Mouse (Mus musculus) embryo, embryonic 10.5 days (tissue): ENCODE data around the gene Batf.
A peak's percentile ranks its signal among the peaks of the same experiment; 100 is the strongest.
"Not testable (repeated sequence)": the region's sequence is repeated elsewhere in the genome, so short reads cannot be mapped to it uniquely, and the experiment has no call there.

Experiments
- DNase-seq: peaks from one replicate; pipeline ENCODE4 v3.0.0-alpha.2; 2015; ENCODE audit warnings: low spot score

Gene Batf

GRCm38 (mm10) chr12:85686466-85687216 is at the start of gene Batf:
TSS of gene Batf (plus strand) at chr12:85686669.
- DNase-seq: no peak

DNA sequence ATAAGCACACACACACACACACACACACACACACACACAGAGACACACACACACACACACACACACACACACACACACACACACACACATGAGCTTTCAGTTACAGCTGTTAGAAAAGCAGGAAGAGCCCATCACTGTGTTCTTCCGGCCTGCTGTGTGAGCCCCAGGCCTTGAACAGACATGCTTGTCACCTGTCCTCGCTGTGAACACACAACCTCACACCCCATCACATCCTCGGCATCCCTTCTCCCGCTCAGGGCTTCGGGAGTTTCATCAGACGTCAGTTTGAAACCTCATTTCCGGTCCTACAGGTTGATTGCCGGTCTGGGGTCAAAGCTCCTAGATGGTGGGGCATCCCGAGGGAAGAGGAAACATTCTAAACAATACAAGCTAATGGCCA is 48.5 kb upstream of the Batf start:
- DNase-seq: no peak

GRCm38 (mm10) chr12:85638541-85639325 is 47.7 kb upstream of the Batf start:
- no peak for DNase-seq

DNA sequence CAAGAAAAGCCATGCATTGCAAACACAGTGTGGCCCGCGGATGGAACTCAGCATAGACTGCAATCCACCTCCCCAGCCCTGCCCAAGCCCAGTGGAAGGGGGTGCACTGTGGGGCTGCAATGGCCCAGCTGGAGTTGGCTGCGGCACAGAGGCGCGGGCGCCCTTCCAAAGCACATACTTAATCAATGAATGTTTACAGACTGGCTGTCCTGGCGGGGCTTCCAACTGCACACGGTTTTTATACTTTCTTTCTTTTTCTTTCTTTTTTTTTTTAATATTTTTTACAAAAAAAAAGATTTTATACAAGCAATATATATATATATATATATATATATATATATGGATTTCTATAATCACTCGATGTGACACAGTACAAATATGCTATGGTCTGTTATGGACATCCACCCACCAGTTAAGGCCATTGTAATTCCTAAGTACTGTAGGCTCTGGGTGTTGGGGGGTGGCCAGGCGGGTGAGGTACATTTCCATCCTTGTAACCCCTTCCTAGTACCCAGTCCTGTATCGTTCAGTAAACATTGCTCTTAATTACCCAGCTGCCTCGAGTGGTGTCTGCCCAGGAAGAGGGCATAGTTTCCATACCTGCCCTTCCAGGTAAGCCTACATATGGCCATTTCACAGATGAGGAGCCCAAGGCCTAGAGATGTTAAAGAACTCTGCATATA is 47.0 kb upstream of the Batf start:
- DNase-seq: no peak

- no peak for DNase-seq
Measured at GRCm38 (mm10) chr12:85640852-85641563, 45.5 kb upstream of the Batf start.

DNA sequence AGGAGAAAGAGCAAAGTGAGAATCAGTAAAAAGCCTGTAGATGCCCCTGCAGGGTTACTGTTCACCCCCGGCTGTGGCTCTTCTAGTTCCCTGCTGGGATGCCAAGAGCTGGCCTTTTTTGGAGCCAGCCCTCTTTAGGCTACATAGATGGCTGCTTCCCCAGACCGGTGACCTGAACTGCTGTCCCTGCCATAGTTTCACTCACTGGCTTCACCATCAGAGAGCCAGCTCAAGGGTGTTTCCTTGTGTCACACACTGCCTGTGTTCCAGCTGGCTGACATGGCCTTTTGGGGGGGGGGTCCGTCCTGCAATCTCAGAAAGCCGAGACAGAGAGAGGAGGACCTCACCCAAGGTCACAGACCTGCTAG is 44.9 kb upstream of the Batf start:
- no peak for DNase-seq

- DNase-seq: no peak
Measured at GRCm38 (mm10) chr12:85643735-85644134, 42.7 kb upstream of the Batf start.

- no peak for DNase-seq
Measured at GRCm38 (mm10) chr12:85645664-85646063, 40.8 kb upstream of the Batf start.

DNA sequence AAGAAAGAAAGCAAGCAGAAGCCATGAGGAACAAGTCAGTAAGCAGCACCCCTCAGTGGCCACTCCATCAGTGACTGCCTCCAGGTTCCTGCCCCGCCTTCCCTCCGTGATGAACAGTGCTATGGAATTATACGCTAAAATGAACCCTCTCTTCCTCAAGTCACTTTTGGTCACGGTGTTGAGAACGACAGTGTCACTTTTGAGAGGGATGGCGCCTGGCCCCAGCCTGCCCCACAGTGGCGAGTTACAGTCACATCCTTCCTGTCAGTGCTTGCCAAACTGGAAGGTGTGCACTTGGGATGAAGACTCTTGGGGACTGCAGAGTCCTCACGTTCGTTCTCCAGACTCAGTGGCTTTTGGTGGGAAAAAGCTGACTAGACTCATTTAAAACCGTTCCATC is 39.1 kb upstream of the Batf start:
- no peak for DNase-seq

- no peak for DNase-seq
Measured at GRCm38 (mm10) chr12:85647955-85648354, 38.5 kb upstream of the Batf start.

GRCm38 (mm10) chr12:85659319-85659718 is 27.1 kb upstream of the Batf start:
- no peak for DNase-seq

GRCm38 (mm10) chr12:85660855-85661254 is 25.6 kb upstream of the Batf start:
- DNase-seq: no peak

GRCm38 (mm10) chr12:85662232-85662631 is 24.2 kb upstream of the Batf start:
- not testable (repeated sequence) for DNase-seq

- peak; percentile 90 for DNase-seq
Measured at GRCm38 (mm10) chr12:85662896-85663295, 23.6 kb upstream of the Batf start.

DNA sequence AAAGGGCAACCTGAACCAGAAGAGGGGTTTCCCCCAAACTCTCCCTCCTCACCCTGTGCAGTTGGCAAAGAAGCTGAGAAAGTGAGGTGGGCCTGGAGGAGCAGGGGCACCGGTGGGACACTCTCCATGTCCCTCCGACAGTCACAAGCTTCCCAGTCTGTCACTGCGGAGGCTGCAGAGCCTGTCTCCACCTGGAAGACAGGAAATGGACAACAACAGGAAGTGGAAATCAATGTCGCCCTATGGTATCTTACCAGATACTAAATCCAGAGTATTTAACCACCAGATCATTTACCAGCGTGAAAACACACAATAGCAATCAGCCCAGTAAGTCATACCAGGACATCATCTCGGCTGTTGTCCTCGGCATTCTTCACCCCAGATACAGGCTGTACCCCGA is 20.4 kb upstream of the Batf start:
- no peak for DNase-seq

- no peak for DNase-seq
Measured at GRCm38 (mm10) chr12:85667071-85667470, 19.4 kb upstream of the Batf start.

DNA sequence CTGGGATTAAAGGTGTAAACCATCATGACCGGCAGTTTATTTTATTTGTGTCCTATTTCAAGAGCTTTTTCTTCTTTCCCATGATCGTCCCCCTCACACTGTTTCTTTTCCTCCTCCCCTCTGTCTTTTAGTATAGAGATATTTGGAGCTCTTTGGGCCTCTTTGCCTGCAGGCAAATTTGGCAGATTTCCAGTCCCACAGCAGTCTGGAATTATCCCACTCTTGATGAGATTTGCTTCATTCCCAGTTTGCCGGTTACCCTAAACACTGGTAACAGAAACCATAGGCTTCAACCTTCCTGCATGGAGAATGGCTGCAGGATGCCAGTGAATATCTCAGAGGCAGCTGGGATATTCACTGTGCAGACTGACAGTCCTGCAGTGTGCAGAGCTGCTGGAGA is 17.8 kb upstream of the Batf start:
- no peak for DNase-seq

GRCm38 (mm10) chr12:85670080-85670479 is 16.4 kb upstream of the Batf start:
- DNase-seq: no peak

GRCm38 (mm10) chr12:85673914-85674313 is 12.6 kb upstream of the Batf start:
- no peak for DNase-seq

DNA sequence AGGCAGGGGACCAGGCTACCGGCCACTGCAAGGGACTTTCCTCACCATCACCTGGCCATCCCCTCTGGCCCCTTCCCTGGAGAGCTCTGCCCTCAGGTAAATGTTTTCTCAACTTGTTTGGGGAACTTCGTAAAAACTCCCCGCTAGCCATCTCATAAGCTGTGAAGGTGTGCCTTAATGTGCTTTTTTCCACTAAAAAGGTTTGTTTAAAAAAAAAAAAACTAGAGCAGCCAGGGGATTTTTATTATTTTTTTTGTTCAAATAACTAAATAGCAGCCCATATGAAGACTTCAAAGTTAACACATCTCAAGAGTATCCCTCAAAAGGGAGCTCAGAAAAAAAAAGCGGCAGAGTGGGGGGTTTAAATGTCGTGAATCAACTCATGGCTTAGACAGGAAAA is 7.4 kb upstream of the Batf start:
- no peak for DNase-seq

GRCm38 (mm10) chr12:85679808-85680207 is 6.7 kb upstream of the Batf start:
- DNase-seq: no peak

DNA sequence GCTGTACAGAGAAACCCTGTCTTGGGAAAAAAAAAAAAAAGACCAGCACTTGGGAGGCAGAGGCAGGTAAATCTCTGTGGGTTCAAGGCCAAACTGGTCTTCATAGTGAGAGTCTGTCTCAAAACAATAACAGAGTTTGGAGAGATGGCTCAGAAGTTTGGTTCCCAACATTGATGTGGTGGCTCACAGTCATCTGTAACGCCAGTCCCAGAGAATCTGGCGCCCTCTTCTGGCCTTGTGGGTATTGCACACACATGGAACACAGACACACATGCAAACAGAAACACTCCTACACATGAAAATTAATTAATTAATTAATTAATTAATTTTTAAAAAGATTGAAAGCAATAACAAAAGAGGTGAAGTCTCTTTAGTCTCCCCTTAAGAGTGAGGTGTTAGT is 4.1 kb upstream of the Batf start:
- no peak for DNase-seq
